Mouse (Mus musculus): Measurements from ENCODE around the gene Rnf148.

The Rnf148 gene

DNA sequence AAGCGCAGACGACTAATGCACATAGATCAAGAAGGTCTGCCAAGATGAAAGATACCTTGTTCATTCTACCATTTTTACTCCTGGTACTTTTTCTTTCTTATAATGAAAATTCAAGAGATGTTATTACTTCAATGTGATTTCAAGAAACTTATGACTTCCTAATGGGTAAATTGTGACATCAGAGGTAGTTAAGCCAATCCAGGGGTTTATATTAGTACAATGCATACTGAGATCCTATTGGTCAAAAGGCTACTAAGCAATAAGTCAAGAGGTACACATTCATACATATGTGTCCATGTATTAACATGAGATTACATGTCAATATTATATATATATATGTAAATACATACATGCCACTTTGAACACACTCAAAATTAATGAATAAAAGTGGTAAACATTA, at the start of gene Rnf148:
Gene Rnf148, minus strand, starts transcription at position 101 of the 400 bp plus-strand sequence.
- no peak for DNase-seq (ENCODE audit: low spot score)

DNA sequence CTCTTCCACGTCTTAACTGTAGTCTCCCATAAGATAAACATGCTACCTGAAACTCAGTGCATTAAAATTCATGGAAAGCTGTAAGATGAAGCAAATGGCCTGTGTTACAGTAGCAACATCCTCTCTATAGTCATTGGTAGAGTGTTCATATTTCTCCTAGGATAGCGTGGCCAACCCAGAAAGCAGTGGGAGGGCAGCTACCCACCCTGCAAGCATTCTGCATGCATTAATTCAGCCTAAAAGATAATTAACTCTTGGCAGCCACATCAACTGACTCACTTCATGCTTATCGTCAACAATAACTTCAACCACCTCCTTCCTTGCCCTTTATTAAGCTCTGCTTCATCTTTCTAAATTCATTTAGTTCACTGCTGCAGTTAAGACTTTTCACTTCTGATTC, 45.9 kb upstream of the Rnf148 start:
- DNase-seq (ENCODE audit: low spot score): no peak

DNA sequence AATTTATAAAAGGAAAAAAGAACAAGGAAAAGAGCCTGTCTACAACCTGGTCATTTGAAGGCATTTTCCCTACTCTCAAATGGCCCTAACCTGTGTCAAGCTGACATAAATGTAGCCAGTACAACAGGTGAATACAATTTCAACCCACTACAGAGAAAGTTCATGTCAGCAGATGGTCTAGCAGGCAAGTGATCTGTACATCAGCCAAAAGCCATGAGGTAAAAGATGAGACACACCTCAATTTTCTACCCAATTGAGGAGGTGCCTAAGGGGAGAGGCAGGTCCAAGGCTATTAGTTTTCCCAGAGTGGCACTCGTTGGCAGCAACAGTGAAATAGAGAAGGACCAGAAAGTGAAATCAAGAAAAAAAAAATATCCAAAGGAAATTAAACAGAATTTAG, 23.2 kb upstream of the Rnf148 start:
- DNase-seq (ENCODE audit: low spot score): no peak

DNA sequence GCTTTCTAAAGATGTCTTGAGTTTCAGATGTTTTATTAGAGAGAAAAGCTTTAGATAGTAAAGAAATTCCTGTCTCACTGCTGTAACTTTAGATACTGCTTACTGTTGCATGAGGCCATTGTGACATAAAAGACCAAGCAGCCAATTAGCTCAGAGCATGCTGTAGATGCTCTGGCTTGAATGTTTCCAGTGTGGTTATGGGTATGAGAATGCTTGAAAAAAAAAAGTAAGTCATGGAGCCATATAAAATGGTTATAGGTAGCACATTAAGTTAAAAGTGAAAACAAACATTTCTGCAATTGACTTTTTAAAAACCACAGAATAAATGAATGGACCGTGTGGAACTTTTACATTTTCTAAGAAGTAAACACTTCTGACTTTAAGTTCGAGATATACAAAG, 4.7 kb downstream of the Rnf148 start, which contains the start of gene Rnf133:
Gene Rnf133, minus strand, starts transcription at position 101 of the 400 bp plus-strand sequence.
- no peak for DNase-seq (ENCODE audit: low spot score)

DNA sequence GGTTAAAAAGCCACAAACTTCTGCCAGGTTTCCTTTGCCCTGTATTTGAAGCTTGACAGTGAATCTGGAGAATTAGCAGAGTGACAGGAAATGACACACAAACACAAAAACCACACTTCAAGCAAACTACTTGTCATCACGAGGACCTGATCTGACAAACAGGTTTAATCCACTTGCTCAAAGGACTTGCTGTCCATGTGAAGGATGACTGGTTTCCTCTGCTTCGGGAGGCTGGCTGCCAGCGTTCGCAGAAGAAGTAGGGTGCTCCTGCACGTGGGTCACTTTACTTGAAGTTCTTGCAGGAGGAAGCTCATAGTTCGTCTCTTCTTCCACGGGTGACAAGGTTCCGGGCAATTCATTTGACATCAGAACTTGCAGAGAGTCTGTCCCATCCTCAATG, 6.2 kb downstream of the Rnf148 start:
- no peak for DNase-seq (ENCODE audit: low spot score)

DNA sequence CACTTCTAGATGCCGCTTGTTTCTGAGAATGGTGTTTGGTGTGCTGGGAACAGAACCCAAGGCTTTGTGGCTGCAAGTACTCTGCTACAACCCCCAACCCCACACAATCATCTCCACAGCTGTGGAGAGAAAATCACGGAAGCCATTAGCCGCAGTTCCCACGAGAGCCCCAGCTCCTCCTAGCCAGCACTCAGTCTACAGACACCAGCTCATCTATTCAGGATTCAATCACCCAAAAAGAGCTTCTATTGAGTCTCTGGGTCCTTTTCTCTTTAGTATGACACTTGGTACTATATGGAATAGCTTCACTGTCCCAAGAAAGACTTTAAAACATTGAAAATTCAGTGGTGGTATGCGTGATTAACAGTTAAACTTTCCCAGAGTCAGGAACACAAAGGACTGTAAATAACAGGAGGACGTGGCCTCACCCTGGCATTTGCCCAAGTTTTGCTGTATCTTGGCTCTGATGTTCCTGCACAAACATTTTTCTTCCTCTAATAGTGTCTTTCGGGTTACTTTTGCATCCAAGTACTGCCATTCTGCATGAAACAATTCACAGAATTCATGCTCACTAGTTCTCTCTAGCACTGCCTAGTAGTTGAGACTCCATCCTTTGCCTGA, 7.2 kb downstream of the Rnf148 start:
- peak; percentile 32 for DNase-seq (ENCODE audit: low spot score)

DNA sequence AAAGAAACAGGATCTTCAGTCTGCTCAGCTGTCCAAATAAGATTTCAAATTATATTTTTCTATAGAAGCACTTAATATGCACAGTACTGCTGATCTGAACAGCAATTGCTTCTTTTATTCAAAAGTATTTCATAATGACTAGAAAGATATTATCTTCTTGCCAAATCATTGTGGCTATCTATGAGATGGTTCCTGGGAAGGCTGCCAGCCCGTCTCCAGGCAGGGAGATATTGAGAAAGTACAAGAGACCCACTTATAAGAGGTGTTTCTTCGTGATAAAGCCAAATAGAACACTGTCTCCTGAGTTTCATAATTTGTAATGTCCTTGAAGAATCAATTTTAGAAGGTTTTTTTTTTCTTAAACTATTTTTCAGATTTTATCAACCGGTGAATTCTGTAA, 17.9 kb downstream of the Rnf148 start:
- DNase-seq (ENCODE audit: low spot score): no peak

DNA sequence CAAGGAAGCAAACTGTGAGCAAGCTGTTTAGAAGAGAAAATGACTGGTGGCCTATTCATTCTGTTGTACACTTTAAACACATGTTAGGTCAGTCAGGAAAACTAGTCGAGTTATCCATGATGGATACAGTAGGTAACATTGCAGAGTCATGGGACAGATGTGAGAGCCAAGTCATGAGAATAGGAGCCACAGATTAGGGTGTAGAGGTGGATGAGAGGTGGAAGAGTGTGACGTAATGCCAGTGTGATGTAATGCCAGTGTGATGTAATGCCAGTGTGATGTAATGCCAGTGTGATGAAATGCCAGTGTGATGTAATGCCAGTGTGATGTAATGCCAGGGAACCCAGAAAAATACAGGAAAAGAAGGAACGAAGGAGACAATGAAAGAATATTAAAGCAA, 19.7 kb downstream of the Rnf148 start:
- no peak for DNase-seq (ENCODE audit: low spot score)

DNA sequence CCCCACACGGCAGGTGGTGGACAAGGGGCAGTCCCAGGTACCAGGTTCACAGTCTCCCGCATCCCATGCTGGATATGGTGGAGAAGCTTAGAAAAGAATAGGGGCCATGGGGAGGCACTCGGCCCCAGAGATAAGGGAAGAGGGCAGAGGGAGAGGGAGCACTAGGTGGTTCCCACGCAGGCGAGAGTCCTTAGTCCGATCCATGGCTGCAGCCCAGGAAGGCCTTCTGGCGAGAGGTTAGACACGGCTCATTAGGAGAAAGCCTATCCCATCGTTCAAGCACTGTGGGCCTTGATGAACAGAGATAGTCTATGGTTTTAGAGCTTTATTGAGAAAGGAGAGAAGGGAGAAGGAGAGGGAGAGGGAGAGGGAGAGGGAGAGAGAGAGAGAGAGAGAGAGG, 20.9 kb downstream of the Rnf148 start:
- DNase-seq (ENCODE audit: low spot score): no peak

DNA sequence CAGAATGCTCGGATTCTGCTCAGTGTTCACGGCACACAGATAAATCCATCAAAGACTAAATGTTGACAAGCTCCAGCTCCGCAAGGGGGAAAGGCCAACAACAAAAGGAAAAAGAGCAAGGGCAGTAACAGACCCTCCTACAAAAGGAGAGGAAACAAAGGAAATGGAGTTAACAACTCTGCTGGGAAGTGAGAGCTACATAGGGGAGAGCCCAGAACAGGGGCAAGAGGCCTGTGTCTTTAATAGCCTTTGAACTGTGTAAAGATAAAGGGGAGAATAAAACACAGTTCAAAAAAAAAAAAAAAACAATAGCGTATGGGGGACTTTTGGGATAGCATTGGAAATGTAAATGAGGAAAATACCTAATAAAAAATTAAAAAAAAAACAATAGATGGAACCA, 24.5 kb downstream of the Rnf148 start:
- DNase-seq (ENCODE audit: low spot score): no peak
